Mouse (Mus musculus): ENCODE results near the gene Nrp1. TPM values are rescaled to one million over a fixed set of nuclear protein-coding genes. Genes with fewer than 3 reads are reported as not detected.

The Nrp1 gene
- polyA plus RNA-seq, 1 experiment from 2014 or later = 21.4 TPM

- Histone ChIP-seq H3K27ac (ENCODE audit: low read depth, low read length) (no peak overlapping the region), H3K36me3 (ENCODE audit: control insufficient read depth, insufficient read depth, low read length) (no peaks in the 10 kb centered on the region), H3K4me2 (no peak overlapping the region), H3K4me1 (ENCODE audit: control insufficient read depth, insufficient read depth, low read length) (no peaks in the 10 kb centered on the region), H3K4me3 (ENCODE audit: low read depth, low read length) (no peak overlapping the region), H3K27me3 (ENCODE audit: control insufficient read depth, insufficient read depth, low read length) (no peaks in the 10 kb centered on the region), H3K9ac (ENCODE audit: low read length) (no peak overlapping the region), H3K9me3 (ENCODE audit: control insufficient read depth, low read length) (no peaks in the 10 kb centered on the region)
- DNase-seq (ENCODE audit: low spot score, missing footprints) (no peak), ATAC-seq (ENCODE audit: low FRiP score) (no peak)
- WGBS = 82% methylated on average over 4 of the region's 4 CpGs
These were observed 105.7 kb downstream of the Nrp1 start for GRCm38 (mm10) chr8:128464056-128464623.

GRCm38 (mm10) chr8:128465553-128465952 lies 107.1 kb downstream of the Nrp1 start:
- Histone ChIP-seq H3K4me3 (ENCODE audit: low read depth, low read length) (no peak overlapping the region), H3K4me1 (ENCODE audit: control insufficient read depth, insufficient read depth, low read length) (no peaks in the 10 kb centered on the region), H3K4me2 (no peak overlapping the region), H3K27ac (ENCODE audit: low read depth, low read length) (no peak overlapping the region), H3K9me3 (ENCODE audit: control insufficient read depth, low read length) (no peaks in the 10 kb centered on the region), H3K36me3 (ENCODE audit: control insufficient read depth, insufficient read depth, low read length) (no peaks in the 10 kb centered on the region), H3K9ac (ENCODE audit: low read length) (no peak overlapping the region), H3K27me3 (ENCODE audit: control insufficient read depth, insufficient read depth, low read length) (no peaks in the 10 kb centered on the region)
- DNase-seq (ENCODE audit: low spot score, missing footprints) (no peak), ATAC-seq (ENCODE audit: low FRiP score) (no peak)
- 96% methylated on average over 2 of the region's 2 CpGs for WGBS

- Histone ChIP-seq H3K4me2 (no peak overlapping the region), H3K27me3 (ENCODE audit: control insufficient read depth, insufficient read depth, low read length) (no peaks in the 10 kb centered on the region), H3K36me3 (ENCODE audit: control insufficient read depth, insufficient read depth, low read length) (no peaks in the 10 kb centered on the region), H3K4me3 (ENCODE audit: low read depth, low read length) (no peak overlapping the region), H3K4me1 (ENCODE audit: control insufficient read depth, insufficient read depth, low read length) (no peaks in the 10 kb centered on the region), H3K9ac (ENCODE audit: low read length) (no peak overlapping the region), H3K9me3 (ENCODE audit: control insufficient read depth, low read length) (no peaks in the 10 kb centered on the region), H3K27ac (ENCODE audit: low read depth, low read length) (no peak overlapping the region)
- DNase-seq (ENCODE audit: low spot score, missing footprints) (no peak), ATAC-seq (ENCODE audit: low FRiP score) (no peak)
- WGBS = 90% methylated on average over 4 of the region's 4 CpGs
These were observed 108.5 kb downstream of the Nrp1 start for GRCm38 (mm10) chr8:128466681-128467430.

- ATAC-seq (ENCODE audit: low FRiP score) (no peak), DNase-seq (ENCODE audit: low spot score, missing footprints) (no peak)
- no peaks in the 10 kb centered on the region for H3K36me3 ChIP-seq (ENCODE audit: control insufficient read depth, insufficient read depth, low read length)
- H3K4me1 ChIP-seq (ENCODE audit: control insufficient read depth, insufficient read depth, low read length) = no peaks in the 10 kb centered on the region
- H3K9ac ChIP-seq (ENCODE audit: low read length) = no peak overlapping the region
- WGBS = 78% methylated on average over 2 of the region's 2 CpGs
- no peaks in the 10 kb centered on the region for H3K27me3 ChIP-seq (ENCODE audit: control insufficient read depth, insufficient read depth, low read length)
- H3K9me3 ChIP-seq (ENCODE audit: control insufficient read depth, low read length) = no peaks in the 10 kb centered on the region
- H3K4me2 ChIP-seq = no peak overlapping the region
- H3K27ac ChIP-seq (ENCODE audit: low read depth, low read length) = no peak overlapping the region
- no peak overlapping the region for H3K4me3 ChIP-seq (ENCODE audit: low read depth, low read length)
These were observed 111.7 kb downstream of the Nrp1 start for GRCm38 (mm10) chr8:128470097-128470496.

- no peaks in the 10 kb centered on the region for H3K27me3 ChIP-seq (ENCODE audit: control insufficient read depth, insufficient read depth, low read length)
- no peak for DNase-seq (ENCODE audit: low spot score, missing footprints)
- 88% methylated on average over 2 of the region's 2 CpGs for WGBS
- H3K27ac ChIP-seq (ENCODE audit: low read depth, low read length) = no peak overlapping the region
- H3K9ac ChIP-seq (ENCODE audit: low read length) = no peak overlapping the region
- no peaks in the 10 kb centered on the region for H3K4me1 ChIP-seq (ENCODE audit: control insufficient read depth, insufficient read depth, low read length)
- H3K4me3 ChIP-seq (ENCODE audit: low read depth, low read length) = no peak overlapping the region
- no peak for ATAC-seq (ENCODE audit: low FRiP score)
- H3K36me3 ChIP-seq (ENCODE audit: control insufficient read depth, insufficient read depth, low read length) = no peaks in the 10 kb centered on the region
- no peak overlapping the region for H3K4me2 ChIP-seq
- H3K9me3 ChIP-seq (ENCODE audit: control insufficient read depth, low read length) = no peaks in the 10 kb centered on the region
These were observed 112.8 kb downstream of the Nrp1 start for GRCm38 (mm10) chr8:128471186-128471585.

- H3K9me3 ChIP-seq (ENCODE audit: control insufficient read depth, low read length) = no peaks in the 10 kb centered on the region
- H3K27me3 ChIP-seq (ENCODE audit: control insufficient read depth, insufficient read depth, low read length) = no peaks in the 10 kb centered on the region
- H3K36me3 ChIP-seq (ENCODE audit: control insufficient read depth, insufficient read depth, low read length) = no peaks in the 10 kb centered on the region
- no peak overlapping the region for H3K4me3 ChIP-seq (ENCODE audit: low read depth, low read length)
- 92% methylated on average over 2 of the region's 2 CpGs for WGBS
- no peak overlapping the region for H3K9ac ChIP-seq (ENCODE audit: low read length)
- ATAC-seq (ENCODE audit: low FRiP score) (no peak), DNase-seq (ENCODE audit: low spot score, missing footprints) (no peak)
- no peak overlapping the region for H3K4me2 ChIP-seq
- no peak overlapping the region for H3K27ac ChIP-seq (ENCODE audit: low read depth, low read length)
- no peaks in the 10 kb centered on the region for H3K4me1 ChIP-seq (ENCODE audit: control insufficient read depth, insufficient read depth, low read length)
These were observed 114.5 kb downstream of the Nrp1 start for GRCm38 (mm10) chr8:128472871-128473270.

GRCm38 (mm10) chr8:128473456-128474239 lies 115.2 kb downstream of the Nrp1 start:
- H3K27ac ChIP-seq (ENCODE audit: low read depth, low read length) = no peak overlapping the region
- DNase-seq (ENCODE audit: low spot score, missing footprints) (no peak), ATAC-seq (ENCODE audit: low FRiP score) (no peak)
- no peaks in the 10 kb centered on the region for H3K9me3 ChIP-seq (ENCODE audit: control insufficient read depth, low read length)
- no peaks in the 10 kb centered on the region for H3K27me3 ChIP-seq (ENCODE audit: control insufficient read depth, insufficient read depth, low read length)
- no peaks in the 10 kb centered on the region for H3K36me3 ChIP-seq (ENCODE audit: control insufficient read depth, insufficient read depth, low read length)
- H3K4me3 ChIP-seq (ENCODE audit: low read depth, low read length) = no peak overlapping the region
- no peak overlapping the region for H3K4me2 ChIP-seq
- H3K4me1 ChIP-seq (ENCODE audit: control insufficient read depth, insufficient read depth, low read length) = no peaks in the 10 kb centered on the region
- H3K9ac ChIP-seq (ENCODE audit: low read length) = no peak overlapping the region
- 79% methylated on average over 5 of the region's 5 CpGs for WGBS

- no peak overlapping the region for H3K4me3 ChIP-seq (ENCODE audit: low read depth, low read length)
- no peaks in the 10 kb centered on the region for H3K27me3 ChIP-seq (ENCODE audit: control insufficient read depth, insufficient read depth, low read length)
- 59% methylated on average over 2 of the region's 2 CpGs for WGBS
- no peak overlapping the region for H3K9ac ChIP-seq (ENCODE audit: low read length)
- no peaks in the 10 kb centered on the region for H3K4me1 ChIP-seq (ENCODE audit: control insufficient read depth, insufficient read depth, low read length)
- no peaks in the 10 kb centered on the region for H3K9me3 ChIP-seq (ENCODE audit: control insufficient read depth, low read length)
- ATAC-seq (ENCODE audit: low FRiP score) (no peak), DNase-seq (ENCODE audit: low spot score, missing footprints) (no peak)
- H3K36me3 ChIP-seq (ENCODE audit: control insufficient read depth, insufficient read depth, low read length) = no peaks in the 10 kb centered on the region
- H3K4me2 ChIP-seq = no peak overlapping the region
- no peak overlapping the region for H3K27ac ChIP-seq (ENCODE audit: low read depth, low read length)
These were observed 116.2 kb downstream of the Nrp1 start for GRCm38 (mm10) chr8:128474614-128475013.

- H3K9ac ChIP-seq (ENCODE audit: low read length) = no peak overlapping the region
- DNase-seq (ENCODE audit: low spot score, missing footprints) (no peak), ATAC-seq (ENCODE audit: low FRiP score) (no peak)
- no peaks in the 10 kb centered on the region for H3K36me3 ChIP-seq (ENCODE audit: control insufficient read depth, insufficient read depth, low read length)
- H3K27ac ChIP-seq (ENCODE audit: low read depth, low read length) = no peak overlapping the region
- WGBS = 81% methylated on average over 1 of the region's 1 CpGs
- no peaks in the 10 kb centered on the region for H3K27me3 ChIP-seq (ENCODE audit: control insufficient read depth, insufficient read depth, low read length)
- no peak overlapping the region for H3K4me2 ChIP-seq
- no peak overlapping the region for H3K4me3 ChIP-seq (ENCODE audit: low read depth, low read length)
- H3K9me3 ChIP-seq (ENCODE audit: control insufficient read depth, low read length) = no peaks in the 10 kb centered on the region
- H3K4me1 ChIP-seq (ENCODE audit: control insufficient read depth, insufficient read depth, low read length) = no peaks in the 10 kb centered on the region
These were observed 117.8 kb downstream of the Nrp1 start for GRCm38 (mm10) chr8:128476206-128476605.
